26 mouse cellular contexts compared by ENCODE assay signal in the genomic region with DNA sequence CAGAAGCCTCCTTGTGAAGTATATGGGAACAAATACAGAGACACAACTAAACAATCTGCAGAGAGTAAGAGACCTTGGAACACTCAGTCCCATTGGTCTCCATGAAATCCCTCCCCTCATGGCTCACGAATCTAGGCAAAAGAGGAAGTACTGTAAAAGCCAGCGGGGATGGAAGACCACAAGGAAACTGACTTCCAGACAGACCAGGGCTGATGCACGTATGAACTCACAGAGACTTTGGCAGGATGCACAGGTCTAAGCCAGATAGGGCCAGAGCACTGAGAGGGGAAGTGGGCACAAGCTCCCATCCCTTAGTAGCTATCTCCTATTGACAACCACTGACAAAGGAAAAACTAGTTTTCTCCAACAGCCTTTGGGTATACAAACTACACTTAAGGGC. TPM values are rescaled to one million over a fixed set of nuclear protein-coding genes. Genes with fewer than 3 reads are reported as not detected.
"Had no signal": no experiment of that assay in that cellular context is flagged by ENCODE, and none has a peak within 500 bp of the region (broad histone marks: within the 10 kb centered on the region; RNA-seq: fewer than 3 reads in every experiment).

No protein-coding gene starts in this region.

- H3K9me3 ChIP-seq: limb, embryonic 15.5 days; lung, embryonic 15.5 days had no signal

- ATAC-seq: liver, postnatal 0 days had no signal

- DNase-seq: kidney, adult 18-20 months; kidney, adult 9 months; kidney, postnatal 25 days; layer of hippocampus, postnatal 36 days; left cerebral cortex, postnatal 4 days; liver, postnatal 0 days; midbrain, embryonic 14.5 days; right cerebral cortex, adult 18-20 months; right cerebral cortex, postnatal 14 days; right cerebral cortex, postnatal 4 days; thymus, adult 2 months; thymus, postnatal 14 days; thymus, postnatal 4 days had no signal

- H3K4me2 ChIP-seq: limb, embryonic 12.5 days; limb, embryonic 15.5 days; liver, embryonic 11.5 days; lung, embryonic 15.5 days; midbrain, embryonic 11.5 days had no signal

- H3K27ac ChIP-seq: kidney, postnatal 0 days; layer of hippocampus, adult 2 months; limb, embryonic 12.5 days; limb, embryonic 15.5 days; liver, embryonic 14.5 days; lung, embryonic 15.5 days; stomach, postnatal 0 days had no signal

- H3K4me3 ChIP-seq: layer of hippocampus, adult 2 months; limb, embryonic 12.5 days; limb, embryonic 15.5 days; lung, embryonic 15.5 days had no signal

- H3K27me3 ChIP-seq: lung, embryonic 15.5 days had no signal

- H3K36me3 ChIP-seq: limb, embryonic 12.5 days; limb, embryonic 15.5 days; lung, embryonic 15.5 days had no signal

- H3K9ac ChIP-seq: limb, embryonic 12.5 days; limb, embryonic 15.5 days; liver, embryonic 14.5 days; liver, postnatal 0 days; lung, embryonic 15.5 days had no signal

RNA-seq across cellular contexts. Expression of gene Pdlim3, which starts 4.8 kb away (rescaled TPM):
- total RNA-seq: megakaryocyte-erythroid progenitor cell, adult 5-6 weeks had no signal

RNA-seq across cellular contexts. Expression of gene Ccdc110, which starts 54.0 kb away (rescaled TPM):
- total RNA-seq: megakaryocyte-erythroid progenitor cell, adult 5-6 weeks had no signal
- polyA plus RNA-seq: kidney, postnatal 0 days; large intestine, adult 2 months; liver, embryonic 11.5 days; liver, embryonic 14.5 days; liver, postnatal 0 days; lung, embryonic 15.5 days; midbrain, embryonic 11.5 days; neural tube, embryonic 11.5 days; stomach, embryonic 14.5 days; thymus, adult 2 months had no signal
